Mouse (Mus musculus): ENCODE data around the gene Cep89.

Gene Cep89

DNA sequence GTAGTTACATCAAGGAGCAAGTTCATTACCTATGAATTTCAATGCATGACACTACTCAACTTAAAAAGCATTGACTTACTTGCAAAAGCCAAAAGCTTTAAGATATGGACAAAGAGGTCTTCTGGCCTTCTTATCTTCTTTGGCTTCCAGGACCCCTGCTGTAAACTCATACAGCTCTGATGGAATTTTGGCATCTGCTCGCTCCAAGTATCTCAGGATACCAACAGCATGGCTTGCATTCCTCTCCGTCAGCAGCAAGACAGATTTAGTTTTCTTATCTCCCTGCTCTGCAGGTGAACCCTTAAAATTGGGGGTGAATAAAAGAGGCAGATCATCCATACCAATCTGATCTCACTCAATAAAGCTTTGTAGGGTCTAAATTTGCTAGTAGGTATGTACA, 88.3 kb downstream of the Cep89 start:
- no peak for DNase-seq (ENCODE audit: low spot score)

DNA sequence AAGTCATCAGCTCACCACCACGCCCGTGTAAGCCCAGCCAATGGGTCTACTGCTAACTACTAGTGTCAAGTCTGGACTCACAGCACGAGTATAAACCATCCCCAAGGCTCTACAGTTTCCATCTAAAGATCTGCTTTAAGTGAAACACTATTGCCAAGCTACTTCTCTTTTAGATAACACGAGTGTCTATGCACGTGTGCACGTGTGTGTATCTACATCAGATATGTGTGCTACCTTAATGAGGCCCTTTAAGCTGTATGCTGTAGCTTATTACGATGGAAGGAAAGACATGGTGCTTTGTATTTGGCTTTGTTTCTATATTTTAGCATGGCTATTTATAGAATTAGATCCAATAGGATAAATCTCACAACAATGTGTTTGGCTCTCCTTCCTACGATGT, 89.7 kb downstream of the Cep89 start:
- DNase-seq (ENCODE audit: low spot score), result no peak

All from testis, postnatal 10 days (tissue).